Mouse (Mus musculus): ENCODE results near the gene Popdc2. TPM values are rescaled to one million over a fixed set of nuclear protein-coding genes. Genes with fewer than 3 reads are reported as not detected.

The Popdc2 gene
- polyA plus RNA-seq, 1 experiment: 8.1 TPM

DNA sequence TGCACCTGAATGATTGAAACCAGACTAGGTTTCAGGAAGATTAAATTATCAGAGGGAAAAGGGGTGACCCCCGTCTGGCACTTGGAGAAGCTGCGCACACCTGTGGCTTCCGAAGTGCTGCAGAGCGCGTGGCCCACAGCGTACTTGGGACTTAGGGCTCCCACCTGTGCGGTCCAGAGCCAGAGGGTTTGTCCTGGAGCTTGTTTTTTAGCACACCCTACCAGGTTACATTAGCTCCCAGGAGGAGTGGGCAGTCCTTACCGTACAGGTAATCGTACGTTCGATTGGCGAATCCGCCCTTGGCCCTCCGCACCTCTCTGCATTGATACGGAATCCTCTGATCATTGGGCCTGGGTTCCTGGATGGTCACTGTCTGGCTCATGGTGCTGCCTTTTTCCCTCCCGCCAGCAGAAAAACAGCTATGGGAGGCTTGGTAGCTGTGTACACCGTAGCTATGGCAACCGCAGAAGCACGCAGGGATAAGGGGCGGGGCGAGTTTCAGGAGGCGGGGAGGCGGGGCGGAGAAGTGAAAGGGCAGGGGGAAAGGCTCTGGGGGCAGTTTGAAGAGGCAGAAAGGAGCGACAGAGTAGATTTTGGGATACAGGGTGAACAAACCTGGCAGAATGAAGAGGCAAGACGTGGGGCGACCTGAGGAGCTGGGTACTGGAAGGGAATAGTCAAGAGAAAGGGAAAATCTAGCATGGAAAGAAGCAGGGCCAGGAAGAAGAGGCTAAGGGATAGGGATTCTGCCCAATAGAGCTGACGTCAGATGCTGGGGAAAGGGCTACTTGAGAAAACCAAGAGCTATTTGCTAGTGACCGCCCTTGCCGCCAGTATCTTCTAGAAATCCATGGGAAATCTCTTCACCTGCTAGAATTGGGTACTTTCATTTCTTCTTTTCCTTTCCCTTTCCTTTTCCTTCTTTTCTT is 20.3 kb upstream of the Popdc2 start, which contains the start of gene Maats1:
Gene Maats1, minus strand, starts transcription at position 748 of the 929 bp plus-strand sequence.
- Histone ChIP-seq H3K27me3 (ENCODE audit: control insufficient read depth) (peaks cover 11% of the 10 kb centered on the region), H3K9me3 (ENCODE audit: control insufficient read depth, low read length) (no peaks in the 10 kb centered on the region; the same call in 1 of the 2 replicates), H3K4me1 (ENCODE audit: control insufficient read depth) (peaks cover 21% of the 10 kb centered on the region), H3K36me3 (ENCODE audit: control insufficient read depth) (no peaks in the 10 kb centered on the region), H3K4me3 (replicated peaks) (peak within 1 kb of the TSS; percentile 35)
- TF ChIP-seq TAL1 (IDR thresholded peaks at IDR 0.05; ENCODE audit: low read length): no peak
- no peak for TF ChIP-seq GATA1 (IDR thresholded peaks at IDR 0.05; ENCODE audit: low read length)

DNA sequence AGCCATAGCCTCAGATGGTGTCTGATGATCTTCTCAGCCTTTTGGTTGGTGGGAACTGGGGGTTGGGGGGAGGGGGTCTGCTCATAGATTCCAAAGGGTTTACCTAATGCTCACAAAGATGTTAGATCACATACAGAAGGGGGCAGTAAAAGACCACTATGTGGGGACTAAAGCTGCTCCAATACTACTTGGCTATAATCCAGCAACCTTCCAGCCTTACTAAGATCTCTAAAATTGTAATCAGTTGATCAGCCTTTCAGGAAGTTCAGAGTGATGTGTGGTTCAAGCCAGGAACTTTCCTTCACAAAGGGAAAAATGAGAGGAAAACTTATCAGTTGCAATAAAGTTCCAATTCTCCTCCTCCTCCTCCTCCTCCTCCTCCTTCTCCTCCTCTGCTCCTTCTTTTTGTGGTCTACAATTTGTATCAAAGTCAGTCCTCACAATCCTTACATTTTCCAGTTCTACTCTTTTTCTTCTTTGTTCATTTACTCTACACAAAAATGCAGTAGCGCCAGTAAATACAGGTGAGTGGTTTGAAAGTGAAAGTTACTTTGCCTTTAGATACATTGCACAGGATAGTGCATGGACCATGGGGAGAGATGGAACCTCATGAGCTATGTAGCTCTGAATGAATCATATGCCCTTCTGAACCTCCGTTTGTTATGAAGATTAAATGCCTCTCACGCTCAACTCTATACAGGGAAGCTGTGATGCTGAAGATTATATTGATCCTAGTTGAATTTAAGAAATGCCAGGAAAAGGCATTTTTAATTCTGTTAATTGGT is 16.9 kb upstream of the Popdc2 start:
- Histone ChIP-seq H3K4me1 (ENCODE audit: control insufficient read depth) (peaks cover 49% of the 10 kb centered on the region), H3K36me3 (ENCODE audit: control insufficient read depth) (peaks cover 20% of the 10 kb centered on the region), H3K4me3 (replicated peaks) (no peak overlapping the region), H3K27me3 (ENCODE audit: control insufficient read depth) (peaks cover 10% of the 10 kb centered on the region), H3K9me3 (ENCODE audit: control insufficient read depth, low read length) (no peaks in the 10 kb centered on the region; the same call in 1 of the 2 replicates)
- TF ChIP-seq TAL1 (IDR thresholded peaks at IDR 0.05; ENCODE audit: low read length) (no peak), GATA1 (IDR thresholded peaks at IDR 0.05; ENCODE audit: low read length) (no peak)

DNA sequence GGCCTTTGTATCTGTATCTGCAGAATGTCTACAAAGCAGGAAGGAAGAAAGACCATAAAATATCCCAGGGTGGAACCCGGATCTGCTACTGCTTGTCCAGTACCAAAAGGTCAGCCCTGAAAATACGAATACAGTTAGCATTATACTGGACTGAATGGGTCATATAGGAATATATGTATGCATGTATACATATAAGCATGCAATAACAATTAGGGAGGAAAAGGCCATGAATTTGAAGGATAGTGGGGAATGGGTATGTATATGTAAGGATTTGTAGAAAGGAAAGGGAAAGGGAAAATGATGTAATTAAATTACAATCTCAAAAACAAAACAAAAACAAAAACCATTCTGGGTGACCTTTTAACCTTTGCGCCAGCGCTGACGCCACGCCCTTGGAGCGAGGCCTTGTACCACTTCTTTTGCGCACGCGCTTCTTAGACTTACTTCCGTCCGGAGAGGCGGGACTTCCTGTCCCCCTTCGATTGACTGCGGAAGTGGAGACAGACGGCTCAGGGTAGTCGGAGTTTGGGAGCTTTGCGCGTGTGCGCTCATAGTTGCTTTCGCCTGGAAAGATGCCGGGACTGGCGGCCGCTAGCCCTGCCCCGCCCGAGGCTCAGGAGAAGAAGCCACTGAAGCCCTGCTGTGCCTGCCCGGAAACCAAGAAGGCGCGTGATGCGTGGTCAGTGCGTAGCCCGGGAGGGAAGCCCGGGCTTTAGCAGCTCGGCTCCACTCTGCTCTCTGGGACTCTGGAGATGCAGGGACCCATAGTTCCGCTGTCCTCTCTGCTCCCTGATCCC is 15.3 kb upstream of the Popdc2 start, which contains the start of the genes Cox17 and Gm21987:
Gene Cox17, plus strand, starts transcription at position 463 of the 797 bp plus-strand sequence.
Gene Gm21987, plus strand, starts transcription at position 512 of the 797 bp plus-strand sequence.
- Histone ChIP-seq H3K36me3 (ENCODE audit: control insufficient read depth) (peaks cover 36% of the 10 kb centered on the region), H3K4me3 (replicated peaks) (peak within 1 kb of the TSS; percentile 74), H3K9me3 (ENCODE audit: control insufficient read depth, low read length) (no peaks in the 10 kb centered on the region), H3K27me3 (ENCODE audit: control insufficient read depth) (peaks cover 3% of the 10 kb centered on the region), H3K4me1 (ENCODE audit: control insufficient read depth) (peaks cover 60% of the 10 kb centered on the region)
- no peak for TF ChIP-seq GATA1 (IDR thresholded peaks at IDR 0.05; ENCODE audit: low read length)
- TF ChIP-seq TAL1 (IDR thresholded peaks at IDR 0.05; ENCODE audit: low read length): no peak

DNA sequence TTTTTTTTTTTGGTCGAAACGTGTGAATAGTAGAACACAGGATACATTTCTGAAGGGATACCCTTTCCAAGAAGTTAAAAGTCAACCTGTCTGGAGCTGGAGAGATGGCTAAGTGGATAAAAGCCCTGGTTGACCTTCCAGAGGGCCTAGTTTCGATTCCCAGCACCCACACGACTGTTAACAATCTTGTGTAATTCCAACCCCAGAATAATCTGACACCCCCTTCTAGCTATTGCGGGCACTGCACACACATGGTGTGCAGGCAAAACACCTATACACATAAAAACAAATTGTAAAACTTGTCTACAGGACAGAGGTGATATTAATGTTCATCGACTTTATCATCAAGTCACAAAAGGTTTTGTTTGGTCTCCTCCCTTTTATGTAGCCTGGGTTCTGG is 14.4 kb upstream of the Popdc2 start:
- H3K27me3 ChIP-seq (ENCODE audit: control insufficient read depth): no peaks in the 10 kb centered on the region
- H3K36me3 ChIP-seq (ENCODE audit: control insufficient read depth): peaks cover 44% of the 10 kb centered on the region
- H3K4me1 ChIP-seq (ENCODE audit: control insufficient read depth): peaks cover 61% of the 10 kb centered on the region
- H3K4me3 ChIP-seq (replicated peaks): peak overlapping the region; percentile 74
- TF ChIP-seq TAL1 (IDR thresholded peaks at IDR 0.05; ENCODE audit: low read length) (no peak), GATA1 (IDR thresholded peaks at IDR 0.05; ENCODE audit: low read length) (no peak)
- H3K9me3 ChIP-seq (ENCODE audit: control insufficient read depth, low read length): no peaks in the 10 kb centered on the region

DNA sequence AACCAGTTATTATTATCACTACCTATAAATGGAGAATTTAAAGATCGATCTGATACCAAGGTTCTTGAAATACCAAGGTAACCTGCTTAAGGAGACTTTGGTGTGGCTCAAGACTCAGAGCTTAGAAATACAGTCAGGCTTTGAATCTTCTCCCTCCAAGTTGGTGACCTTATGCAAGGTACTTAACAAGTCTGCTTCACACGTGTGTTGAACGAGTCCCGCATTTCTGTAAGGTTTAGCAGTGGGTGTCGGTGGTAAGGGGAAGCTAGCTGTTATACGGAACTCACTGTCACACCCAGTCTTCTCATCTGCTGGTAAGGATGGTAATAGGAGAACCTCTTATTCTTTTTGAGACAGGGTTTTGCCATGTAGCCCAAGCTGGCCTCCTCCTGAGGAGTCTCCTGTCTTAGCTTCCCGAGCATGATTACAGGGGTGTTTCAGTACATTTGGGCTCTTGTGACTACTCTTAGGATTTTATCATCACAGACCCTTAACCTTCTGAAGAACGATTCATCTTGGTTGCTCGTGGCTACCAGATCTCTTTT is 13.7 kb upstream of the Popdc2 start:
- Histone ChIP-seq H3K27me3 (ENCODE audit: control insufficient read depth) (no peaks in the 10 kb centered on the region), H3K4me1 (ENCODE audit: control insufficient read depth) (peaks cover 61% of the 10 kb centered on the region), H3K9me3 (ENCODE audit: control insufficient read depth, low read length) (no peaks in the 10 kb centered on the region), H3K36me3 (ENCODE audit: control insufficient read depth) (peaks cover 50% of the 10 kb centered on the region), H3K4me3 (replicated peaks) (peak overlapping the region; percentile 74)
- TF ChIP-seq GATA1 (IDR thresholded peaks at IDR 0.05; ENCODE audit: low read length) (no peak), TAL1 (IDR thresholded peaks at IDR 0.05; ENCODE audit: low read length) (no peak)

DNA sequence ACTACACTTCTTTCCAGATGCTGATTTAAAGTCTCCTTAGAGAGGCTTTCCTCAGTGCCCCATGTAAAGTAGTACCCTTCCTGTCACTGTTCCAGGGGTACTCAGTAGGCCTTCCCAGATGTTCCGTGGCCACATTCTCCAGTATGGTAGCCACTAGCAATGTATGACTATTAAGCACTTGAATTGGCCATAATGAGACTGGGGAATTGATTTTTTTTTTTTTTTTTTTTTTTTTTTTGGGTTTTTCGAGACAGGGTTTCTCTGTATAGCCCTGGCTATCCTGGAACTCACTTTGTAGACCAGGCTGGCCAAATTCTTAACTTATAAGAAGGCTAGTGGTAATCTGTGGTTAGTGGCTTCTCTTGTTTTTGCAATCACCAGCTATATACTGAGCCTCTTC is 12.1 kb upstream of the Popdc2 start:
- peaks cover 66% of the 10 kb centered on the region for H3K36me3 ChIP-seq (ENCODE audit: control insufficient read depth)

DNA sequence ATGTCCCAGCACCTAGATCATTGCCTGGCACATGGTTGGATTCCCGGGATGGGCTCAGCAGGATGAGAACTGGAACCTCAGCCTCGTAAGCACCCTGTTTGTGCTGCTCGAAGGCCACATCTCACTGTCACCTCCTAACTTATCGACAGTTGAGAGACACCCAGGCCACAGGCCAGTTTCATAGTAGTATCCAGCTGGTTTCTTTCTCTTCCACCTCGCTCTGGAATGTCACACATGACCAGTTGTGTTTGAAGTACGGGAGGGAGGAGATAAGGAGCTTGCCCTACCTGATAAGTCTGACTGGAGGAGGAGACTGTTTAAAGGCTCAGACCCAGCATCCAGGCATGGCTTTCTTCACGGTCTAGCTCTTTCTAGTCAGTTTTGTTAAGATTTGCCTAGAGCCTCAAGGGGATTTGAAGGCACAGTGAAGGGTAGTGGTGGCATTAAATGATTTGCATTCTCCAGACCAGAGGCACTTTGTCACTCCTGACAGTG is 11.6 kb upstream of the Popdc2 start:
- Histone ChIP-seq H3K4me3 (replicated peaks) (peak overlapping the region; percentile 45), H3K9me3 (ENCODE audit: control insufficient read depth, low read length) (no peaks in the 10 kb centered on the region), H3K27me3 (ENCODE audit: control insufficient read depth) (no peaks in the 10 kb centered on the region), H3K4me1 (ENCODE audit: control insufficient read depth) (peaks cover 64% of the 10 kb centered on the region), H3K36me3 (ENCODE audit: control insufficient read depth) (peaks cover 71% of the 10 kb centered on the region)
- no peak for TF ChIP-seq TAL1 (IDR thresholded peaks at IDR 0.05; ENCODE audit: low read length)
- TF ChIP-seq GATA1 (IDR thresholded peaks at IDR 0.05; ENCODE audit: low read length): peak; percentile 85

More for the DNA sequence above, 12.1 kb upstream of the Popdc2 start:
- peaks cover 69% of the 10 kb centered on the region for H3K4me1 ChIP-seq (ENCODE audit: control insufficient read depth)
- H3K27me3 ChIP-seq (ENCODE audit: control insufficient read depth): no peaks in the 10 kb centered on the region
- no peaks in the 10 kb centered on the region for H3K9me3 ChIP-seq (ENCODE audit: control insufficient read depth, low read length)
- peak overlapping the region; percentile 45 for H3K4me3 ChIP-seq (replicated peaks)
- TF ChIP-seq GATA1 (IDR thresholded peaks at IDR 0.05; ENCODE audit: low read length): no peak
- TF ChIP-seq TAL1 (IDR thresholded peaks at IDR 0.05; ENCODE audit: low read length): no peak

DNA sequence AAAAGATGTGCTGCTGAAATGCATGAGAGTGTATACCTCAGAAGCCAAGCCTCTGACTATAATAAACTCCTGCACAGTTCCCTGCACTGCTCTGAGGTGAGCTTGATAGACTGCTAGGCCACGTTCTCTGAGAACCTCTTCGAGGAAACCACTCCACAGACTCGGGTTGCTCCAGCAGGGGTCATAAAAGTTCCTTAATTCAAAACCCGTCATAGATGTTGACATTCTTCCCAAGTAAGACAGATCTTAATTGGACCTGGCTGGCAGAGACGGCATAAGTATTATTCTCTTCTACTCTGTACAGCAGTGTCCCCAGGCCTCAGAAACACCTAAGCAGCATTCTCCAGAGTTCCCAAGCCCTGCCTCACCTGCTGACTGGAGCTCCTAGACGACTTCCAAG is 11.1 kb upstream of the Popdc2 start:
- no peak for TF ChIP-seq TAL1 (IDR thresholded peaks at IDR 0.05; ENCODE audit: low read length)
- no peak for TF ChIP-seq GATA1 (IDR thresholded peaks at IDR 0.05; ENCODE audit: low read length)
- H3K27me3 ChIP-seq (ENCODE audit: control insufficient read depth): no peaks in the 10 kb centered on the region
- H3K36me3 ChIP-seq (ENCODE audit: control insufficient read depth): peaks cover 76% of the 10 kb centered on the region
- H3K4me3 ChIP-seq (replicated peaks): no peak overlapping the region
- no peaks in the 10 kb centered on the region for H3K9me3 ChIP-seq (ENCODE audit: control insufficient read depth, low read length)
- peaks cover 62% of the 10 kb centered on the region for H3K4me1 ChIP-seq (ENCODE audit: control insufficient read depth)
